Mouse (Mus musculus): ENCODE measurements around the gene Kpna6.

DNA sequence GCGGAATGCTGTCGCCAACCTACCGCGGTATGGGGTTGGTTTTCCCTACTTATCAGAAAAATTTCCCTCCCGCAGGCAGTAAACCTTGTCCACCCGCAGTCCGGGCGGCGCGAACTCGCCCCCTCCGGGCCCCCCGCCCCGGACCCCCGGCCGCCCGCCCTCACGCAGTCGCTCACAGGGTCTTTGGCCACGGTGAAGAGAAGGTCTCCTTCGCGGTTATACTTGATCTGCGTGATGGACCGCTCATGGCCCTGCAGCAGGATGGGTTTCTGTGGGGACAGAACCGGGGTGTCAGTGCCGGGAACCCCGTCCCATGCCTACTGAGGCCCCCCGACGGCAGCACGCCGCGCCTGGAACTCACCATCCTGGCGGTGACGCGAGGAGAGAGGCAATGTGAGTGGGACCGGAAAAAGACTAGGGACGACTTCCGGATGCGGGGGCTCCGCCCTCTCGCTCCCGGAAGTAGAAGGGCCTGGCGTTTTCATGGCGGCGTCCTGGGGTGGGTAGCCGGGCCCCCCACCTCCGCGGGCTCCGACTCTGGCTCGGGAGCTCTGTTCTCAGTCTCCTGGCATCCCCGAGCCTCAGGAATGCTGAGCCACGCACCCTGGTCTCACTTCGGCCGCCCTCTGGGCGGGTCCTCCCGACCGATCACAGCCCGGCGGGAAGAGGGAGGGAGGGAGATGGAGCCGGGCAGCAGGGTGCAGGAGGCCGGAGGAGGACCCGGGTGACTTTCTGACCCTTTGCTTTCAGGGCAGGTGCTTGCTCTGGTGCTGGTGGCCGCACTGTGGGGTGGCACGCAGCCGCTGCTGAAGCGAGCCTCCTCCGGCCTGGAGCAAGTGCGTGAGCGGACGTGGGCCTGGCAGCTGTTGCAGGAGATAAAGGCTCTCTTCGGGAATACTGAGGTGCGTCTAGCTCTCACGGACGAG is 72.1 kb downstream of the Kpna6 start, which contains the start of the genes Eif3i and Tmem234:
- TF ChIP-seq POLR2A (IDR thresholded peaks at IDR 0.05; ENCODE audit: insufficient read depth, low read length) = peak; percentile 66
- no peak for TF ChIP-seq EP300 (IDR thresholded peaks at IDR 0.05; ENCODE audit: insufficient read depth, low read depth, low read length)
- TF ChIP-seq CTCF (IDR thresholded peaks at IDR 0.05; ENCODE audit: low read depth, low read length) = no peak
